Mouse (Mus musculus) 3T3-L1 (cell line): Measurements from ENCODE around the gene Itga5.
A peak's percentile ranks its signal among the peaks of the same experiment; 100 is the strongest.

Source experiments
- DNase-seq: peaks from one replicate; pipeline ENCODE4 v3.0.0-alpha.2; 2015; ENCODE audit warnings: low read depth, low spot score

Itga5 gene

GRCm38 (mm10) chr15:103313495-103314095 is 53.0 kb downstream of the Itga5 start:
- peak; percentile 87 for DNase-seq

GRCm38 (mm10) chr15:103310365-103310910 is 56.1 kb downstream of the Itga5 start, which contains the start of gene Gpr84:
Gene Gpr84, minus strand, starts transcription at chr15:103310612.
- DNase-seq = no peak

- no peak for DNase-seq
Measured at GRCm38 (mm10) chr15:103308876-103309580, 57.5 kb downstream of the Itga5 start.

GRCm38 (mm10) chr15:103308056-103308875 is 58.3 kb downstream of the Itga5 start:
- DNase-seq = no peak

- peak; percentile 98 for DNase-seq
Measured at GRCm38 (mm10) chr15:103307125-103307524, 59.4 kb downstream of the Itga5 start.

- DNase-seq = peak; percentile 72
Measured at GRCm38 (mm10) chr15:103305792-103306645, 60.5 kb downstream of the Itga5 start.

GRCm38 (mm10) chr15:103305070-103305678 is 61.4 kb downstream of the Itga5 start:
- peak; percentile 100 for DNase-seq

- DNase-seq = no peak
Measured at GRCm38 (mm10) chr15:103304616-103304969, 62.0 kb downstream of the Itga5 start.

GRCm38 (mm10) chr15:103303916-103304615 is 62.5 kb downstream of the Itga5 start:
- DNase-seq = peak; percentile 87

- DNase-seq = peak; percentile 66
Measured at GRCm38 (mm10) chr15:103302341-103303021, 64.1 kb downstream of the Itga5 start.

- DNase-seq = peak; percentile 78
Measured at GRCm38 (mm10) chr15:103301547-103302340, 64.8 kb downstream of the Itga5 start.

- peak; percentile 93 for DNase-seq
Measured at GRCm38 (mm10) chr15:103301046-103301445, 65.5 kb downstream of the Itga5 start.

- peak; percentile 47 for DNase-seq
Measured at GRCm38 (mm10) chr15:103300560-103300959, 66.0 kb downstream of the Itga5 start.

GRCm38 (mm10) chr15:103300067-103300471 is 66.5 kb downstream of the Itga5 start:
- no peak for DNase-seq

GRCm38 (mm10) chr15:103299644-103300043 is 66.9 kb downstream of the Itga5 start:
- no peak for DNase-seq

GRCm38 (mm10) chr15:103298861-103299616 is 67.5 kb downstream of the Itga5 start:
- DNase-seq = no peak

- no peak for DNase-seq
Measured at GRCm38 (mm10) chr15:103298026-103298425, 68.5 kb downstream of the Itga5 start.

- DNase-seq = no peak
Measured at GRCm38 (mm10) chr15:103297313-103297712, 69.2 kb downstream of the Itga5 start.
